Mouse (Mus musculus) kidney, adult 2 months (tissue): Measurements from ENCODE around the gene Plod2. TPM values are rescaled to one million over a fixed set of nuclear protein-coding genes. Genes with fewer than 3 reads are reported as not detected.

Source experiments
- DNase-seq: peaks from one replicate; pipeline ENCODE4 v3.0.0; 2021
- H3K27ac ChIP-seq: fragments of 200-500 bp; 2 replicates; pipeline ENCODE4 v1.5.1; 2012; ENCODE audit warnings: low read depth, low read length, control low read depth, inconsistent platforms; ENCODE audit not compliant: insufficient read depth
- H3K27me3 ChIP-seq: fragments of 200-500 bp; replicated peaks from 2 replicates; pipeline ENCODE4 v1.6.1; 2012; ENCODE audit warnings: mild to moderate bottlenecking, moderate library complexity, low read length, inconsistent platforms; ENCODE audit not compliant: control insufficient read depth, insufficient read depth
- H3K36me3 ChIP-seq: fragments of 200-500 bp; 2 replicates; pipeline ENCODE4 v1.6.1; 2012; ENCODE audit warnings: mild to moderate bottlenecking, moderate library complexity, low read length, inconsistent platforms; ENCODE audit not compliant: control insufficient read depth, insufficient read depth
- H3K4me1 ChIP-seq: fragments of 200-500 bp; 2 replicates; pipeline ENCODE4 v1.6.1; 2011; ENCODE audit warnings: low read length; ENCODE audit not compliant: control insufficient read depth, insufficient read depth
- H3K4me3 ChIP-seq: fragments of 200-500 bp; 2 replicates; pipeline ENCODE4 v1.5.1; 2011; ENCODE audit warnings: mild to moderate bottlenecking, low read depth, low read length, control low read depth; ENCODE audit not compliant: insufficient read depth
- CTCF ChIP-seq: fragments of 200-500 bp; conservative IDR thresholded peaks from 2 replicates; pipeline ENCODE4 v1.5.1; 2011; ENCODE audit warnings: low read depth, mild to moderate bottlenecking, control low read depth, low read length, moderate library complexity, mixed read lengths; ENCODE audit not compliant: insufficient read depth, insufficient read length
- POLR2A ChIP-seq: fragments of 200-500 bp; IDR thresholded peaks from one replicate; pipeline ENCODE4 v1.6.1; 2011; ENCODE audit warnings: low read depth, low read length, control low read depth
- WGBS: fragments of 180-500 bp; shearing (Covaris S2); methylation state at CpG from one replicate; pipeline ENCODE4 v1.1.7; 2018; 5-methylcytosine and 5-hydroxymethylcytosine counted together
- polyA plus RNA-seq: library from polyadenylated mRNA; depleted of rRNA; stranded (reverse); fragments of >200 nt; gene quantifications from 2 replicates; pipeline ENCODE4 v1.2.3, GENCODE M21; 2012

Gene Plod2
- polyA plus RNA-seq, 1 experiment = 11.3 TPM

GRCm38 (mm10) chr9:92601551-92601950 is 59.5 kb downstream of the Plod2 start:
- Histone ChIP-seq H3K36me3 (peaks cover 1% of the 10 kb centered on the region), H3K4me3 (no peak overlapping the region), H3K4me1 (no peaks in the 10 kb centered on the region), H3K27me3 (no peaks in the 10 kb centered on the region), H3K27ac (no peak overlapping the region)
- DNase-seq = no peak
- TF ChIP-seq POLR2A = no peak
- no peak for TF ChIP-seq CTCF
- 81% methylated on average over 5 of the region's 5 CpGs for WGBS

GRCm38 (mm10) chr9:92603541-92603940 is 61.5 kb downstream of the Plod2 start:
- 92% methylated on average over 4 of the region's 4 CpGs for WGBS
- no peak overlapping the region for H3K27ac ChIP-seq
- DNase-seq = no peak
- no peaks in the 10 kb centered on the region for H3K27me3 ChIP-seq
- H3K4me1 ChIP-seq = no peaks in the 10 kb centered on the region
- H3K36me3 ChIP-seq = peaks cover 1% of the 10 kb centered on the region
- no peak for TF ChIP-seq POLR2A
- no peak for TF ChIP-seq CTCF
- H3K4me3 ChIP-seq = no peak overlapping the region

GRCm38 (mm10) chr9:92610628-92611267 is 68.7 kb downstream of the Plod2 start:
- peak; percentile 29; the same call in 1 of the 2 replicates for TF ChIP-seq CTCF
- no peak for TF ChIP-seq POLR2A
- no peaks in the 10 kb centered on the region for H3K4me1 ChIP-seq
- DNase-seq = peak; percentile 63
- H3K36me3 ChIP-seq = no peaks in the 10 kb centered on the region; the same call in none of the 2 replicates
- H3K4me3 ChIP-seq = no peak overlapping the region
- no peaks in the 10 kb centered on the region for H3K27me3 ChIP-seq
- no peak overlapping the region for H3K27ac ChIP-seq
- WGBS = 39% methylated on average over 9 of the region's 9 CpGs

DNA sequence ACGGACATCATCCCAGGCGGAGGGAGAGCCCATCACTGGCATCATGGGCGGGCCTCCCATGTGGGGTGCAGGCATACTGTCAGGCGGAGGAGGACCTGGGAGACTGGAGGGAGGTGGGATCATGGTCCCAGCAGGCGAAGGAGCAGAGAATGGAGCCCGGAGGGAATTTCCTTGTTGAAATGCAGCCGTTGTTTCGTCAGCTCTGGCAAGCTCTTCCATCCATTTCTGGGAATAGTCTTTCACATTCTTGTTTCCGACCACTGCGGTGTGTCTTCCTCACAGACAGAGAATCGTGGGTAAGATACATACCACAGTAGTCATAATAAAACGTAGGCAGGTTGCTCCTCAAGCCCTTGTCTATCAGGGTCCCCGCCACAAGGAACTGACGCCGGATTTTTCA is 70.6 kb downstream of the Plod2 start:
- Histone ChIP-seq H3K27ac (no peak overlapping the region), H3K4me3 (no peak overlapping the region), H3K36me3 (no peaks in the 10 kb centered on the region), H3K4me1 (no peaks in the 10 kb centered on the region), H3K27me3 (no peaks in the 10 kb centered on the region)
- no peak for DNase-seq
- WGBS = 88% methylated on average over 15 of the region's 15 CpGs
- TF ChIP-seq CTCF (no peak), POLR2A (no peak)

GRCm38 (mm10) chr9:92613206-92613605 is 71.2 kb downstream of the Plod2 start:
- Histone ChIP-seq H3K36me3 (no peaks in the 10 kb centered on the region), H3K27me3 (no peaks in the 10 kb centered on the region), H3K4me3 (no peak overlapping the region), H3K27ac (no peak overlapping the region), H3K4me1 (no peaks in the 10 kb centered on the region)
- no peak for DNase-seq
- TF ChIP-seq CTCF (no peak), POLR2A (no peak)
- WGBS = 74% methylated on average over 8 of the region's 8 CpGs

GRCm38 (mm10) chr9:92616418-92616817 is 74.4 kb downstream of the Plod2 start:
- 93% methylated on average over 2 of the region's 2 CpGs for WGBS
- no peaks in the 10 kb centered on the region for H3K4me1 ChIP-seq
- no peaks in the 10 kb centered on the region for H3K36me3 ChIP-seq
- no peak for DNase-seq
- H3K27me3 ChIP-seq = no peaks in the 10 kb centered on the region
- TF ChIP-seq POLR2A = no peak
- TF ChIP-seq CTCF = no peak
- H3K4me3 ChIP-seq = no peak overlapping the region
- H3K27ac ChIP-seq = no peak overlapping the region

GRCm38 (mm10) chr9:92617376-92617775 is 75.4 kb downstream of the Plod2 start:
- DNase-seq = no peak
- no peak for TF ChIP-seq CTCF
- no peak for TF ChIP-seq POLR2A
- H3K4me3 ChIP-seq = no peak overlapping the region
- no peaks in the 10 kb centered on the region for H3K27me3 ChIP-seq
- no peaks in the 10 kb centered on the region for H3K4me1 ChIP-seq
- H3K36me3 ChIP-seq = no peaks in the 10 kb centered on the region
- 93% methylated on average over 2 of the region's 2 CpGs for WGBS
- no peak overlapping the region for H3K27ac ChIP-seq

GRCm38 (mm10) chr9:92620088-92620487 is 78.1 kb downstream of the Plod2 start:
- no peaks in the 10 kb centered on the region for H3K4me1 ChIP-seq
- TF ChIP-seq POLR2A = no peak
- no peak for TF ChIP-seq CTCF
- H3K27ac ChIP-seq = no peak overlapping the region
- 63% methylated on average over 1 of the region's 1 CpGs for WGBS
- H3K27me3 ChIP-seq = no peaks in the 10 kb centered on the region
- no peak for DNase-seq
- H3K36me3 ChIP-seq = no peaks in the 10 kb centered on the region
- H3K4me3 ChIP-seq = no peak overlapping the region
